Mouse (Mus musculus) lung, adult 18-20 months (tissue): ENCODE data around the gene Fiz1.
A peak's percentile ranks its signal among the peaks of the same experiment; 100 is the strongest.

Experiments used
- DNase-seq, 2 experiments: peaks; one replicate each; pipeline ENCODE4 v3.0.0; 2022; ENCODE audit warnings: mixed read lengths in 2 of 2

Fiz1 gene

GRCm38 (mm10) chr7:5014251-5015117, at the start of gene Fiz1, which contains the start of gene Zfp524:
Fiz1 (minus strand) TSS chr7:5014697.
Zfp524 (plus strand) TSS chr7:5014415.
- DNase-seq = peak; percentile 97

DNA sequence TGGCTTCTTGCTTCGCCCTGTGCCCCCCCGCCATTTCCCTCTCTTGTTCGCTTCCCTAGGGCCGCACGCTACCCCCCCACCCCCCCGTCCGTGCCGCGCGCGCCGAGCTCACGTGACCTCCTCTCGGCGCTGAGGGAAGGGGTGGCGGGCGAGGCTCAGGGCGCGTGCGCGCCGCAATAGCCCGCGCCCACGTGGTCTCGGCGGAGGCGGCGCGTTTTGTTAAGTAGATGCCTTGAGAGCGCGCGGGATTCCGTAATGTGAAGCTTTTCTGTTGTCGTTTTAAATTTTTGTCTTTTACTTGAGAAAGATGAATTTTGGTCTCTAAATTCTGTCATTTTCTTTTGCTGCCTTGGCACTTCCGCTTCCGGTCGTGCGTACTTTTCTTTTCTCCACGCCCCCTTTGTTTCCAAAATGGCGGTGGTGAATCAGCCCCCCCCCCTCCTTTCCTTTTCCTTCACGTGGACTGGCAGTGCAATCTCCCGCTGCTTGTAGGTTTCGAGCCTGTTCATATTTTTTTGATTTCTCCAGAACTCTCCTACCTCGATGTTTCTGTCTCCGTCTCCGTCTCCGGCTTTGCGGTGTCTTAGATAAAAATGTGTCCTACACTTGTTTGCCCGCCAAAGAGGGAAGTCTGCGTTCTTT, 48.0 kb upstream of the Fiz1 start:
- DNase-seq = peak in 1 of 2 experiments; percentile 73

DNA sequence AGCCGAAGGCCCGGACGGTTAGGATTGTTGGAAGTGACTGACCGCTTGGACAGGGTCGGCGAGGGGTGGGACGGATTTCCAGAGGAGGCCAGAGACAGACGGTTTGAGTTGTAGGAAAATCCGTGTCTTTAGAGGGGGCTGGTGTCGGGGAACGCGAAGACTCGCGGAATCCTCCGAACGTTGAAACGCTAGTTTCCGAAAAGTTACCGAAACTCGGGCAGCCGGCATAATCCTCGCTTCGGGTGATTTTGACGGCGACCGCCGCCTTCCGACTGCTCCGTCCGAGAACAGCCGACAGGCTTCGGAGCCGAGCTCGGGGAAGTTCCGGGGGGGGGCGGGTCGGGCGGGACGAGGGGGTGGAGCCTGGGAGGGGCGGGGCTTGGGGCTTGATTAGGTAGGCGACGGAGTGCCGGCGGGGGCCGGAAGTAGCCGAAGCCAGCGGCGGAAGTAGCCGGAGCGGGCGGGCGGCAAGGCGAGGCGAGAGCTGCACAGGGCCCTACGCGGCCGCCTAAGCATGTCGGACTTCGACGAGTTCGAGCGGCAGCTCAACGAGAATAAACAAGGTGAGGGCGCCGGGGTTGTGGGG, 47.4 kb upstream of the Fiz1 start, which contains the start of gene U2af2:
Gene U2af2, plus strand, starts transcription at position 370 of the 586 bp plus-strand sequence.
- peak; percentile 92 to 93 for DNase-seq

DNA sequence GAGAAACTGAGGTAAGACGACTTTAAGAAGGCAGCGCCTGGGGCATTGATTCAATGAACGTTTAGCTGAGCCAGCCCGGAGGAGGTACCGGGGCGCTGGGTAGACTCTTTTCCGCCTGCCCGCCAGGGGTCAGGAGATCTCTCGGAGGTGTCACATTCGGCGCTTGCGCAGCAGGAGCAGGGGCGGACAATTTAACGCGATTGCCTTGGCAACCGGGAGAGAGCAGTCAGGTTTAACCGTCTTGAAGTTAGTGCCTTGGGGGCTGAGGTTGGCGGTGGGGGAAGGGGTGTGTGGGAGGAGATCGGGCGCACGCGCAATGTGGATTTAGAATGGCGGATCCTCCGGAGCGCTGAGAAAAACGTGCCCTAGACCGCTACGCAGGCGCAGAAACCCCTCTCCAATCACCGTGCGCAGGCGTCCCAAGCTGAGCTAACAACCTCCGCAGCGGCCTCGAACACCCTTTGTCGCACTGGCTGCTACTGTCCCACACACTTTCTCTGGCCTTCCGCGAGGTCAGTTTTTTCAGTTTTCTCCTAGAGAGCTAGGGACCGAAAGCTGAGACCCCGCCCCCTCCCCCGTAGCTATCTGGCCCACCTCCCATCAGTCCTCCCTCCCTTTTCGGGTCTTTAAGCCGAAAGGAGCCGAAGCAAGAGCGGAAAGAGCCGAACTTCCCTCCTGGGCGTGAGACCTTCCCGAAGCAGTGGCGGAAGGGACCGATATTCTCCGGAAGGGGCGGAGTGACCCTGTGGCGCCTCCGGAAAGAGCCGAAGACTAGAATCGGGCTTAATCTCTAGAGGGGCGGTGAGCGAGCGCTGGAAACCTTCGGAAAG, 46.7 kb upstream of the Fiz1 start:
- DNase-seq = peak; percentile 97 to 98

GRCm38 (mm10) chr7:5060239-5060731, 45.8 kb upstream of the Fiz1 start:
- peak; percentile 81 to 86 for DNase-seq

- no peak for DNase-seq
These were observed 44.9 kb upstream of the Fiz1 start for GRCm38 (mm10) chr7:5059421-5059820.

DNA sequence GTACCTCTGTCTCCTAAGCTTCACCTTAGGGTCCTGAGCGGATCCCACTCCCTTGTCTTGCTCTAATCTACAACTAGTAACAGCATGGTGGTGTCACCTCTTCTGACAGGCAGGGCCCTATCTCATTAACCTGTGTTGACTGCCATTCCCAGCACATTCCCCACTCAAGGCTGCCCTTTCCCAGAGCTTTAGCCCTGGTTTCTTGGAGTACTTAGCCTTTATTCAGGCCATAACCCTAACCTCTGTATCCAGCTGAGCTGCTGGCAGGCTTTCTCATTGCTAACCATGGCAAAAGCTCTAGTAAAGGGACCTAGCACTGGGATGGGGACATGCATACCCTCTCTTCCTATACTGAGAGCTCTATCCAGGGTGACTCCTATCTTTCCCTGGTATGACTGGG, 44.1 kb upstream of the Fiz1 start:
- DNase-seq = no peak

GRCm38 (mm10) chr7:5057804-5058203, 43.3 kb upstream of the Fiz1 start:
- DNase-seq = no peak

- DNase-seq = no peak
These were observed 42.9 kb upstream of the Fiz1 start for GRCm38 (mm10) chr7:5057381-5057780.

GRCm38 (mm10) chr7:5056651-5057263, 42.3 kb upstream of the Fiz1 start:
- no peak for DNase-seq

- no peak for DNase-seq
These were observed 39.1 kb upstream of the Fiz1 start for GRCm38 (mm10) chr7:5053456-5054179.

GRCm38 (mm10) chr7:5052931-5053343, 38.4 kb upstream of the Fiz1 start:
- no peak for DNase-seq

DNA sequence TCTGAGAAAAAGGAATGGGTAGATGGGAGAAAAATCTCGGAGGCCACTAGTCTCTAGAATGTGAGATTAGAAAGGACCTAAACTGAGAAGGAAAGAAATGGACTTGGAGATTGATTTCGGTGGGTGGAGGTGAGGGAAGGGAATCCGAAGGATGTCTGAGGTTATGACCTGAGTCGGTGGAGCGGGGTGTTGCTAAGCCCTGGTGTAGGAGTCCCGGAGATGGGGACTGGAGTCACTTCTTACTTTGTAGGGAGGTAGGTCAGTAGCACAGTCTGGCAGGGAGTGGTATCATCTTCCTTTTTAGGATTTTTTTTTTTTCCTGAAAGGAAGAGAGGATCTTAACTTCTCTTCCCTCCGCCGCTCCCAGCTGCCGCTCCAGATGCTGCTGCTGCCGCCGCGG, 37.9 kb upstream of the Fiz1 start:
- DNase-seq = no peak

DNA sequence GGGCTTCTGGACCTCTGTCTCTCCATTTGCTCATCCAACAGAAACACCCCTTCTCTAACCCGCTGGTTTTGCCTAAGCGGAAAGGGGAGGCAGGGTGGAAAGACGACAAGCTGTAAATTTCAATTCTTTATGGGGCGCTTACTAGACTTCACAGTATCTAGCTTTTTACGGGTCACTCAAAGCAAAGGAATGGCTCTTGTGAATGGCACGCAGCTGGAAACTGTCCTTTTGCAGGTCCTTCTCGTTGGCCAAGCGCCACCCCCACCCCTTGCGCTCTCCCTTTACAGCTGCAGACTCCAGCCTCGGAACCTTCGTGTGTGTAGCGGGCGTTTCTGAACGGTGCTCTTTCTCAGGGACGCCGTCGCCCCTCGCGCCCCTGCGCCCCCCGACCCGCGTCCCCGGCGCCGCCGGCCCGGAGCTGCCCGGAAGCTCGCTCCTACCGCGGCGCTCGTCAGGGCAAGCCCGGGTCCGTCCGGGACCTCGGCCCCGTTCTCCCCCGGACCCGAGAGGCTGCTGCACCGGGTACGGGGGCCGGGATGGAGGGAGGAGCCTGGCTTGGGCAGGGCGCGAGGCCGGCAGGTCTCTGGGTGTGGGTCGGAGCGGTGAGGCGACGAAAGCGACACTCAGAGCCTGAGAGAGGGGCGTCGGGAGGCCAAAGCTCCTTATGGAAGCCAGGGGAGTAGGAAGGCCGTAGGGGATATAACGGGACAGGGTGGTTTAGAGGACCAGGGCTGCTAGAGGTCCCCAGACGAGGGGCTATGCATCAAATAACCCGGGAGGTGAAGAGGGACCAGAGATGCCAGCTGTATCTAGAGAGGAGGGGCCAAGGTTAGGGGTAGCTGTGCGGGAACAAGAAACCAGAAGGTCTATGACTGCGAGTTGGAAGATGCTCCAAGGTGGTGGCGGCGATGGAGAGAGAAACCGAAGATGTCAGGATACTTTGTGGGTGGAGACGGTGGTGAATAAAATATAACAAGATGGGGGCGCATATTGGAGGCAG, 37.0 kb upstream of the Fiz1 start, which contains the start of gene Zfp580:
Gene Zfp580, plus strand, starts transcription at position 346 of the 1,000 bp plus-strand sequence.
- peak; percentile 60 to 69 for DNase-seq

GRCm38 (mm10) chr7:5047313-5047712, 32.8 kb upstream of the Fiz1 start:
- DNase-seq = peak in 1 of 2 experiments; percentile 35

DNA sequence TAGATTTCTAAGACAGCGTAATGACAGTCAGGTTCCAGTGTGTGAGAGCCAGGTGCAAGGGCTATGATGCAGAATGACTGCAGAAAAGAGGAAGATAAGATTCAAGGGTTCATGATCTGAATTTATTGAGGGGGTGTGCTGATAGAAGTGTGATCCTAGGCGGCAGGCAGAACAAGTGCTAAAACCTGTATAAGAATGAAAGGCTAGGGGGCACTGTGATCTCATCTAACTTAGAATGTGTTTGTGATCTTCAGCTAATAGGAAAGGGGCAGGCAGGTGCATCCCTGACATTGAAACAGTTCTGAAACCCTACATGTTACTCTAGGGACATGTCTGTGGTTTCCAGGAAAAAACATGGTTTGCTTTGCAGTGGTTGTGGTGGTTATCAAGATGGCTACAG, 31.6 kb upstream of the Fiz1 start:
- no peak for DNase-seq

- no peak for DNase-seq
These were observed 30.5 kb upstream of the Fiz1 start for GRCm38 (mm10) chr7:5044981-5045380.

DNA sequence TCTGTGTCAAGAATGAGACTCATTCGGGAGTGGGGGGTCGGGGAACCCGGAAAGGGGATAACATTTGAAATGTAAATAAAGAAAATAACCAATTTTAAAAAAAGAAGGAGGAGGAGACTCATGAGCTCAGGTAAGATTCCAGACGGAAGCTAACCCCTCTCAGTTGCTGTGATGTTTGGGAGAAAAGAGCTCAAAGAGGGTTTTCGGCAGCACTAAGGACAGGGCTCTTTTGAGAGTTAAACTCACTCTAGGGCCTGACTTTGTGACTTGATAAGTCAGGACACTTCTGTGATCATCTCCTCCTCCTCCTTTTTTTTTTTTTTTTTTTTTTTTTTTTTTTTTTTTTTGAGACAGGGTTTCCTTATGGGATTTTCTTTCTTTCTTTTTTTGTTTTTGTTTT, 24.4 kb upstream of the Fiz1 start:
- no peak for DNase-seq

DNA sequence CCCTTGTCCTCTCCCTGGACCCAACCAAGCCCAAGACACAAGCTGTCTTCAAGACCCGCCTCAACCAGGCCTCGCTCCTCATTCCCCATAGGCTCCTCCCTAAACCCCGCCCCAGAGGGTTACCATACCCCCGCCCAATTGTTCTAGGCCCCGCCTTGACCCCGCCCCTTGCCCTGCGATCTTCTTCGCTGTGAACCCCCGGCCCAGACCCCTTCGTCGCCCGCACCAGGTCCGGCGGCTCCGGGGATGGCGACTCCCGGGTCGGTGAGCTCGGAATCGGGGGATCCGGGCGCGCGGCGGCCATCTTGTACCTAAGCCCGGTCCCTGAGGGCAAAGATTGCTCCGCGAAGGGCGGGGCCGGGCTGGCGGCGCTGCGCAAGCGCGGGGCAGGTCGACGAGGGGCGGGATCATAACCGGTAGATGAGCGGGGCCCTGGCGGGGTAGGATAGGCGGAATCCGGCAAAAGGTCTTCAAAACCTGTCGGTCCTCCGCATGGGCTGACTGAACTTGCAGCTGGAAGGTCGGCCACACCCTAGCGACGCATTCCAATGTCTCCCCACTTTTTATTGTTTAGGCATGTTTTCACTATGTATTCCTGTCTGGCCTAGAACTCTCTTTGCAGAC, 23.7 kb upstream of the Fiz1 start, which contains the start of gene Zfp784:
Gene Zfp784, minus strand, starts transcription at position 338 of the 624 bp plus-strand sequence.
- DNase-seq = peak; percentile 94 to 96
